Mouse (Mus musculus) urinary bladder, adult 2 months (tissue): ENCODE data around the gene Ugt1a9. TPM values are rescaled to one million over a fixed set of nuclear protein-coding genes. Genes with fewer than 3 reads are reported as not detected.

ENCODE experiments used
- DNase-seq: peaks from one replicate; pipeline ENCODE4 v3.0.0; 2022; ENCODE audit warnings: low spot score
- polyA plus RNA-seq: library from polyadenylated mRNA; depleted of rRNA; stranded (reverse); fragments of >200 nt; gene quantifications from 2 replicates; pipeline ENCODE4 v1.2.3, GENCODE M21; 2012; rRNA removed

Gene Ugt1a9
- polyA plus RNA-seq, 1 experiment, result not detected

- no peak for DNase-seq
These were observed 188.5 kb downstream of the Ugt1a9 start for GRCm38 (mm10) chr1:88258881-88259642.

DNA sequence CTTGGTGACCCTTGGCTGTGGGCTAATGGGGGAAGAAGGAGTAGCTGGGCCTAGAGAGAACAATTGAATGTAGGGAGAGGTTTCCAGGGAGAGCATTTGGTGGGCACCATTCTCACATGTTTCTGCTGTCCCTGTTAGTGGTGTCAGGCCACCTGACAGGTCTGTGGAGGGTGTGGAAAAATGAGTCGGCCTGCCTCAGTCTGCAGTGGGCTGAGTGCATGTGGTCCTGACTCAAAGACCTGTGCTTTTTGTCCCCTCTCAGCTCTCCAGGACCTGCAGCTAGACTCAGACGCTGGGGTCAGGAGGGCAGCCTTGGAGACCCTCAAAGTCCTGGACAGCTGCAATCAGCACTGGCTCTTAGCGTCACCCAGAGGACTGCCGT, 189.0 kb downstream of the Ugt1a9 start:
- no peak for DNase-seq

GRCm38 (mm10) chr1:88260114-88260513, 189.5 kb downstream of the Ugt1a9 start:
- DNase-seq, result no peak

DNA sequence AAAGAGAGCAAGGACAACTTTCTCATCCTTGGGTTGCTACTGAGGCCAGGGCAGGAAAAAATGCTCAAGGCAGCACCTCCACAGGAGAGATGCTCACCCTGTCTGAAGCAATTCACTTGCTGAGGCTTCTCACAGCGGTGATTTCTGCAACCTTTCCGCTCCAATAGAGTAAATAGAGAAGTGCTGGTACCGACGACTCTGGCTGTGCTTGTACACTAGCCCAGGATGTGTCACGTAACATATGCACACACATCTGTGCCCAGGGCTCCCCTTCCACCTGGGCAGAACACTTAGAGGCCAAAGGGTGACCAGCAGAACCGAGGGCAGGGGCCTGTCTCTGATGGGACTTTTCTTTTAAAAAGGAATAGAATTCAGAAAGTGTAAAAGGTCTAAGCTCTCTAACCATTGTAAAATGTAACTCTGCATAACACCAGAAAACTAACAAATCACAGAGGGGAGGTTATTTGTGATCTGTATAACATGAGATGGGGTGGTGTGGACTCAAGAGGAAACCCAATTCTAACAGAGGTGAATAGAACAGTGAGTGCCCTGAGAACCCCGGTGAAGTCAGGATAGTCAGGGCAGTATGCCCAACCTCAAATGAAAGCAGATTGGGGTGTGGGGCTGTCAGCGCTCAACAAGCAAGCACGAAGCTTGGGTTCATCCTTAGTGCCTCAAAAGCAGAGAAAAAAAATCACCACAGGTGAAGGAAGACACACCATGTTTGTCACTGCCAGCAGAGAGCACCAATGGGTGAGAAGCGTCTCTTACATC, 190.2 kb downstream of the Ugt1a9 start:
- peak; percentile 40 for DNase-seq

- no peak for DNase-seq
These were observed 191.1 kb downstream of the Ugt1a9 start for GRCm38 (mm10) chr1:88261706-88262105.

DNA sequence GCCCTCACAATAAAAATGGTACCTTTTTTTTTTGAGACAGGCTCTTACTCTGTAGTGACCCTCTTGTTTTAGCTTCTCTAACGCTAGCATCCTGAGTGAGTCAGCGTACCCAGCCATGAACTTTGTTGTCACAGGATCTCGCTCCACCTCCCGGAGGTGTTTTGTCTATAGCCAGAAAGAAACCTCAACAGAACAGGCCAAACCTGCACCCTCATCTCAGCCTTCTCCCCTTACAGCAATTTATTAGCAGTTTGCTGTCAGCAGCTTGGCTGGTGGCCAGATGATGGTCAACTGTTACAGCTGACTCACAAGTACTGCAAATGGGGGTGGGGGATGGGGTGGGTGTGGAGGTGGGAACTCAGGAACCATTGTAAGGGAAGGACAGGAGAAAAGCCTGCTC, 191.7 kb downstream of the Ugt1a9 start:
- DNase-seq, result peak; percentile 94

DNA sequence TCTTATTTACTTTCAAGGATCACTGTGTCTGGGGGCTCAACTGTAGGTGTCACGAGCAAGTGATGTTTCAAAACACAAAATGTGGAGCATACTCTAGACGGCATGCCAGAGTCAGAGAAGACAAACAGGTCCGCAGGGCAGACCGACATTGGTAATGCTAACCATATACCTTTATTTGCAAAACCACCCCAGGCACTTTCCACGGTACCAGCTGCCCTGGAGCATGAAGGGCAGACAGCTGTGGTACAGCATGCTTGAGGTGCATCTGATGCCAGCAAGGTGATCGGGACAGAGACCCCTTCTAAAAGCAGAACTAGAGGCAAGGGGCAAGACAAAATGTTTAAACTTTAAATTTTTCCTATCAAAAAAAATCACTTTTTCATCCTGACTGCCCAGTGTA, 192.4 kb downstream of the Ugt1a9 start:
- no peak for DNase-seq

DNA sequence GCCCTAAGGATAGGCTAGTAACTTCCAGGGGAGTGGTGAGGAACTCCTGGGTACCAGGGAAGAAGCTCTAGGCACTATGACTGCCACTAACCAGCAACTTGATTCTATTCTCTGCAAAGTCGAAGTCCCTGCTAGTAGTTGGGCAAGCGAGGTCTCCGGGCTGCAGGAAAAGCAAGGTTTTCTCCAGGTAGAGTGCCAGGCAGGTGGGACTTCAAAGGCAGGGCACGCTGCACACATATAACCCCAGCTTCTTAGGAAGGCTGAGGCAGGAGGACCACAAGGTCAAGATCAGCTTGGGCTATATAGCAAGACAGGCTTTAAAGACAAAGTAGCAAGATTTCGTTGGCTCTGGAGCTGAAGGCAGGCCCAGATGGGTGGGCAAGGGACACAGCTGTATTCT, 193.2 kb downstream of the Ugt1a9 start:
- no peak for DNase-seq

DNA sequence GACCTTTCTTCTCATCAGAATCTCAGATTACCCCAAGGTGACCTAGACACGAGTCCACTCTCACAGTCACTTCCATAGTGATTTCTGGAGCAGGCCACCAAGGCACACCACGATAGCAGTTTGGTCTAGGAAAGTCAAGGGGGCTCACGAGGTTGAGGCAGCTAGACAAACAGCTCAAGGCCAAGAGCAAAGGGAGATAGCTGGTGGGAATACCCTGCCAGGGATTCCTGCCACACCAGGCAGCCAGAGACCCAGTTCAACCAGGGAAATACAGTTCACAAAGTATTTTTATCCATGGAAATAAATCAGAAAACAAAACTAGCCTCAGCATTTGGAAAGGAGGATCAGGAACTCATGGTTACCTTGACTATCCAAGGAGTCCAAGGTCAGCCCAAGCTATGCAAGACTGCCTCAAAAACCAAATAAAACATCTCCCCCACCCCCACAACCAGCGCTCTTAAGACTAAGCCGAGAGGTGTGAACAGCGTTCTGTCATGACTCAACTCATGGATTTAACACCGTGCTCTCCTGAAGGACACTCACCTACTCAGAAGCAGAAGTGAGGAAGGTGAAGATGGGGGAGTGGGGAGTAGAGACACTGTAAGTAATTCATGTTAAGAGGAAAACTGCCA, 193.8 kb downstream of the Ugt1a9 start:
- no peak for DNase-seq

DNA sequence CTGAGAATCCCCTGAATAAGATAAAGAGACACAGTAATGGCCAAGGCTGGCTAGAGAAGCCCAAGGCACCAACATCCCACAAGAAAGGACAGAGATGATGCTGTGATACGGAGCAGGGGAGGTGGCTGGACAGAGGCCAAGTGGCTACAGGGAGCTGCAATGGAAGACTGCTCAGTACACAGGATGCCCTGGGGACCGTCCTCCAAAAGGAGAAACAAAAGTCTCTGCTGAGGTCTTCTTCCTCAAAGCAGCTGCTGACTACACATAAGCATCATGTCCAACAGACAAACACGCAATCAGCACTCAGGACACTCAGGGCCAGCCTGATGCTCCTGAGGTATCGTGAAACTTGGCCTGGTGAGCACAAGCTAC, 194.3 kb downstream of the Ugt1a9 start:
- peak; percentile 42 for DNase-seq

DNA sequence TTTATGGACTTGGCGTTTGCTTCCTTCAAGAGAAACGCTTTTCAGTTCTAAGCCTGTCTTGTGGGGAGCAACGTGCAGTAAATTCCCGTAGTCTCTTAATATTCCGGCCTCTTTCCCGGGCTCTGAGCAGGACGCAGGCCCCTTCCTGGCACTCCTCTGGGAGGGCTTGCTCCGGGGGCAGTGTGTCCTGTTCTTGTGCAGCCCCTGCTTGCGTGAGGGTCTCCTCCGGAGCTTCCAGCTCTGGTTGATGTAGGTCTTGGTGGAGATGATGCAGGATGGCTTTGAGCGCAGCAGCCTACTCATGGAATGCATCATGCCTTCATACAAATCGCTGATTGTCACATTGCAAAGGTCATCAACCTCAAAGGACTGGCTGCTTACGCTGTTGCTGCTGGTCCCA, 195.5 kb downstream of the Ugt1a9 start:
- peak; percentile 44 for DNase-seq

DNA sequence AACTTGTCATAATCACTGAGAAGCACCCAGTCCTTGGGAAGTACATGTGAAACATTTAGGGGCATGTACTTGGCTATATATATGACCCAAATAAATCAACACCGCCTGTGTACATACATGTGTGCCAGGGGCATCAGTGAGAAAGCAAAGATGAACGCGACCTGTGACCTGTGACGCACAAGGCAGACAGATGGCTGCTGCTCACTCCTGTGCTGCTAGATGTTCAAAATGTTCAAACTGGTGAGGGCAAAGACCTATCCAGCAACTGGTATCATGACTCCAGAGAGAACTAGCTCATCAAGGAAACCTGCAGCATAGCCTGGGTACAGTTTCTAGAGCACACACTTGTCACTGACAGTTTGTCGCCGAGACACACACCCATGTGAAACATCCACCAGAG, 196.9 kb downstream of the Ugt1a9 start:
- DNase-seq, result no peak

- no peak for DNase-seq
These were observed 197.5 kb downstream of the Ugt1a9 start for GRCm38 (mm10) chr1:88268070-88268469.

Other genes starting within 250 kb of the Ugt1a9 start
- 22.2 and 22.5 TPM in 2 replicates for gene Dgkd, start 217.5 kb upstream of the Ugt1a9 start, polyA plus RNA-seq
- 19.4 and 23.5 TPM in 2 replicates for gene Usp40, start 62.2 kb upstream of the Ugt1a9 start, polyA plus RNA-seq
- 0.16 TPM in 1 of 2 replicates, not detected in the other for gene Ugt1a10, start 15.4 kb upstream of the Ugt1a9 start, polyA plus RNA-seq
- not detected in 2 replicates for gene Ugt1a8, start 17.0 kb downstream of the Ugt1a9 start, polyA plus RNA-seq
- gene Ugt1a7c, start 24.3 kb downstream of the Ugt1a9 start, polyA plus RNA-seq, result 96.6 and 98.2 TPM in 2 replicates
- 30.4 and 31.7 TPM in 2 replicates for gene Ugt1a6b, start 32.5 kb downstream of the Ugt1a9 start, polyA plus RNA-seq
- 361 and 412 TPM in 2 replicates for gene Ugt1a6a, start 64.0 kb downstream of the Ugt1a9 start, polyA plus RNA-seq
- gene Ugt1a5, start 95.2 kb downstream of the Ugt1a9 start, polyA plus RNA-seq, result 2.3 and 5.1 TPM in 2 replicates
- gene Ugt1a2, start 129.8 kb downstream of the Ugt1a9 start, polyA plus RNA-seq, result 0.77 and 1.6 TPM in 2 replicates
- 1.3 and 1.7 TPM in 2 replicates for gene Dnajb3, start 135.0 kb downstream of the Ugt1a9 start, polyA plus RNA-seq
- gene Ugt1a1, start 141.2 kb downstream of the Ugt1a9 start, polyA plus RNA-seq, result 9.0 and 11.0 TPM in 2 replicates
- gene Mroh2a, start 156.2 kb downstream of the Ugt1a9 start, polyA plus RNA-seq, result 0.24 and 0.29 TPM in 2 replicates
- gene Hjurp, start 206.8 kb downstream of the Ugt1a9 start, polyA plus RNA-seq, result 62.9 and 67.6 TPM in 2 replicates
- not detected in 2 replicates for gene Trpm8, start 206.9 kb downstream of the Ugt1a9 start, polyA plus RNA-seq